Mouse (Mus musculus) MEL (cell line): ENCODE data around the gene Pigm. TPM values are rescaled to one million over a fixed set of nuclear protein-coding genes. Genes with fewer than 3 reads are reported as not detected.

ENCODE experiments used
- DNase-seq: peaks from one replicate; pipeline ENCODE4 v3.0.0; 2011; ENCODE audit warnings: low read depth, low spot score
- H3K27ac ChIP-seq: 2 replicates; pipeline ENCODE4 v1.5.1; 2012; ENCODE audit warnings: low read depth, mild to moderate bottlenecking, control low read depth, low read length, moderate library complexity; ENCODE audit not compliant: control insufficient read depth
- H3K27me3 ChIP-seq, 2 experiments: fragments of 150-350 bp in 1 of 2; sonication (generic) in 1 of 2; 2 replicates each; pipeline ENCODE4 v1.6.1; 2012; ENCODE audit warnings: low read length in 2 of 2, mild to moderate bottlenecking in 2 of 2, improper control_type of control experiment in 1 of 2, moderate library complexity in 1 of 2; ENCODE audit not compliant: insufficient read depth in 2 of 2, control insufficient read depth in 1 of 2
- H3K36me3 ChIP-seq, 2 experiments: 2 replicates each; pipeline ENCODE4 v1.6.1; 2012 to 2014; ENCODE audit warnings: low read length in 2 of 2, improper control_type of control experiment in 1 of 2, inconsistent platforms in 1 of 2, mild to moderate bottlenecking in 1 of 2; ENCODE audit not compliant: insufficient read depth in 2 of 2, control insufficient read depth in 1 of 2
- H3K4me1 ChIP-seq, 2 experiments: fragments of 150-350 bp in 1 of 2; sonication (generic) in 1 of 2; 2 replicates each; pipeline ENCODE4 v1.6.1; 2012; ENCODE audit warnings: low read length in 2 of 2, improper control_type of control experiment in 1 of 2, mild to moderate bottlenecking in 1 of 2; ENCODE audit not compliant: insufficient read depth in 2 of 2, control insufficient read depth in 1 of 2
- H3K4me3 ChIP-seq, 2 experiments: fragments of 150-350 bp in 1 of 2; sonication (generic) in 1 of 2; 2 replicates each; pipeline ENCODE4 v1.5.1; 2012; ENCODE audit warnings: low read depth in 2 of 2, low read length in 2 of 2, mild to moderate bottlenecking in 2 of 2, moderate library complexity in 2 of 2, control low read depth in 1 of 2, improper control_type of control experiment in 1 of 2; ENCODE audit not compliant: control insufficient read depth in 1 of 2, insufficient read depth in 1 of 2
- H3K79me2 ChIP-seq: 2 replicates; pipeline ENCODE4 v1.6.1; 2012; ENCODE audit warnings: mild to moderate bottlenecking, low read length, moderate library complexity; ENCODE audit not compliant: control insufficient read depth, poor library complexity, insufficient read depth
- H3K9ac ChIP-seq: 2 replicates; pipeline ENCODE4 v1.6.1; 2012; ENCODE audit warnings: low read depth, mild to moderate bottlenecking, control low read depth, low read length, moderate library complexity; ENCODE audit not compliant: control insufficient read depth, poor library complexity, severe bottlenecking
- H3K9me3 ChIP-seq: fragments of 150-350 bp; sonication (generic); replicated peaks from 2 replicates; pipeline ENCODE4 v1.6.1; 2012; ENCODE audit warnings: mild to moderate bottlenecking, low read length, improper control_type of control experiment, moderate library complexity; ENCODE audit not compliant: insufficient read depth
- CHD1 ChIP-seq: IDR thresholded peaks from 2 replicates; pipeline ENCODE4 v1.6.1; 2012; ENCODE audit warnings: low read depth, mild to moderate bottlenecking, inconsistent platforms, low read length, improper control_type of control experiment
- CTCF ChIP-seq, 3 experiments: IDR thresholded peaks in 2 of 3; conservative IDR thresholded peaks in 1 of 3; 2 replicates each; pipeline ENCODE4 v1.5.1; 2011 to 2012; ENCODE audit warnings: low read length in 3 of 3, low read depth in 2 of 3, mild to moderate bottlenecking in 2 of 3, improper control_type of control experiment in 1 of 3, inconsistent platforms in 1 of 3, mixed read lengths in 1 of 3, moderate library complexity in 1 of 3; ENCODE audit not compliant: control insufficient read depth in 1 of 3, insufficient read depth in 1 of 3, poor library complexity in 1 of 3, severe bottlenecking in 1 of 3
- ELF1 ChIP-seq: IDR thresholded peaks from 2 replicates; pipeline ENCODE4 v1.6.1; 2014; ENCODE audit warnings: low read depth, mild to moderate bottlenecking, inconsistent platforms, low read length, improper control_type of control experiment, moderate library complexity
- EP300 ChIP-seq, 2 experiments: IDR thresholded peaks; 2 replicates each; pipeline ENCODE4 v1.6.1; 2011; ENCODE audit warnings: improper control_type of control experiment in 2 of 2, low read length in 2 of 2, low read depth in 1 of 2, mild to moderate bottlenecking in 1 of 2
- ETS1 ChIP-seq: IDR thresholded peaks from 2 replicates; pipeline ENCODE4 v1.6.1; 2012; ENCODE audit warnings: low read depth, mild to moderate bottlenecking, inconsistent platforms, low read length, improper control_type of control experiment, moderate library complexity
- GATA1 ChIP-seq: IDR thresholded peaks from 2 replicates; pipeline ENCODE4 v1.6.1; 2011; ENCODE audit warnings: low read depth, low read length, improper control_type of control experiment
- MAFK ChIP-seq: IDR thresholded peaks from 2 replicates; pipeline ENCODE4 v1.6.1; 2011; ENCODE audit warnings: low read depth, mild to moderate bottlenecking, low read length, improper control_type of control experiment, borderline replicate concordance
- MAX ChIP-seq: IDR thresholded peaks from 2 replicates; pipeline ENCODE4 v1.6.1; 2011; ENCODE audit warnings: low read length, improper control_type of control experiment
- MAZ ChIP-seq: IDR thresholded peaks from 2 replicates; pipeline ENCODE4 v1.6.1; 2012; ENCODE audit warnings: low read depth, mild to moderate bottlenecking, inconsistent platforms, low read length, improper control_type of control experiment
- MEF2A ChIP-seq: IDR thresholded peaks from 2 replicates; pipeline ENCODE4 v1.6.1; 2014; ENCODE audit warnings: low read depth, mild to moderate bottlenecking, inconsistent platforms, low read length, improper control_type of control experiment; ENCODE audit not compliant: poor library complexity, insufficient replicate concordance, severe bottlenecking; ENCODE audit errors: extremely low read depth
- MYB ChIP-seq: IDR thresholded peaks from 2 replicates; pipeline ENCODE4 v1.6.1; 2011; ENCODE audit warnings: mild to moderate bottlenecking, low read depth, low read length, improper control_type of control experiment
- MYC ChIP-seq: IDR thresholded peaks from 2 replicates; pipeline ENCODE4 v1.6.1; 2011; ENCODE audit warnings: low read depth, mild to moderate bottlenecking, low read length, improper control_type of control experiment, moderate library complexity
- NELFE ChIP-seq: IDR thresholded peaks from 2 replicates; pipeline ENCODE4 v1.6.1; 2011; ENCODE audit warnings: low read depth, low read length, improper control_type of control experiment
- NRF1 ChIP-seq: IDR thresholded peaks from 2 replicates; pipeline ENCODE4 v1.6.1; 2014; ENCODE audit warnings: low read depth, mild to moderate bottlenecking, inconsistent platforms, low read length, improper control_type of control experiment, moderate library complexity; ENCODE audit not compliant: poor library complexity, insufficient read depth, severe bottlenecking
- POLR2A ChIP-seq, 2 experiments: IDR thresholded peaks; 2 replicates each; pipeline ENCODE4 v1.6.1; 2011 to 2012; ENCODE audit warnings: low read length in 2 of 2, mild to moderate bottlenecking in 2 of 2, control low read depth in 1 of 2, improper control_type of control experiment in 1 of 2, low read depth in 1 of 2, moderate library complexity in 1 of 2; ENCODE audit not compliant: control insufficient read depth in 1 of 2, insufficient read depth in 1 of 2, poor library complexity in 1 of 2
- POLR2AphosphoS2 ChIP-seq: IDR thresholded peaks from 2 replicates; pipeline ENCODE4 v1.6.1; 2011; ENCODE audit warnings: low read length, improper control_type of control experiment
- RCOR1 ChIP-seq: IDR thresholded peaks from 2 replicates; pipeline ENCODE4 v1.6.1; 2012; ENCODE audit warnings: low read depth, mild to moderate bottlenecking, inconsistent platforms, low read length, improper control_type of control experiment
- SMC3 ChIP-seq: IDR thresholded peaks from 2 replicates; pipeline ENCODE4 v1.6.1; 2011; ENCODE audit warnings: low read depth, low read length, improper control_type of control experiment
- TBP ChIP-seq: IDR thresholded peaks from 2 replicates; pipeline ENCODE4 v1.8.0; 2011; ENCODE audit warnings: low read depth, low read length, improper control_type of control experiment
- TCF12 ChIP-seq: IDR thresholded peaks from 2 replicates; pipeline ENCODE4 v1.6.1; 2014; ENCODE audit warnings: low read depth, mild to moderate bottlenecking, inconsistent platforms, low read length, improper control_type of control experiment, moderate library complexity
- ZKSCAN1 ChIP-seq: IDR thresholded peaks from 2 replicates; pipeline ENCODE4 v1.6.1; 2012; ENCODE audit warnings: low read depth, mild to moderate bottlenecking, inconsistent platforms, low read length, improper control_type of control experiment, moderate library complexity
- ZNF384 ChIP-seq: IDR thresholded peaks from 2 replicates; pipeline ENCODE4 v1.6.1; 2012; ENCODE audit warnings: low read depth, mild to moderate bottlenecking, inconsistent platforms, low read length, improper control_type of control experiment
- polyA plus RNA-seq, 2 experiments: library from polyadenylated mRNA; stranded (reverse) in 1 of 2; unstranded in 1 of 2; fragments of >175 nt in 1 of 2; fragments of >200 nt in 1 of 2; gene quantifications; 2 replicates each; pipeline versions ENCODE4 v1.2.1 to v1.2.4; 2012; ENCODE audit warnings: low replicate concordance in 2 of 2, low read depth in 1 of 2; ENCODE audit not compliant: insufficient read length in 2 of 2, insufficient read depth in 1 of 2, missing spikeins in 1 of 2
- total RNA-seq: library from RNA; depleted of rRNA; stranded (reverse); fragments of 300-350 nt; gene quantifications from 2 replicates; pipeline ENCODE4 v1.2.3, GENCODE M21; 2012

The Pigm gene
- total and polyA plus RNA-seq, 3 experiments: 8.6 to 11.3 TPM; not detected in 1

DNA sequence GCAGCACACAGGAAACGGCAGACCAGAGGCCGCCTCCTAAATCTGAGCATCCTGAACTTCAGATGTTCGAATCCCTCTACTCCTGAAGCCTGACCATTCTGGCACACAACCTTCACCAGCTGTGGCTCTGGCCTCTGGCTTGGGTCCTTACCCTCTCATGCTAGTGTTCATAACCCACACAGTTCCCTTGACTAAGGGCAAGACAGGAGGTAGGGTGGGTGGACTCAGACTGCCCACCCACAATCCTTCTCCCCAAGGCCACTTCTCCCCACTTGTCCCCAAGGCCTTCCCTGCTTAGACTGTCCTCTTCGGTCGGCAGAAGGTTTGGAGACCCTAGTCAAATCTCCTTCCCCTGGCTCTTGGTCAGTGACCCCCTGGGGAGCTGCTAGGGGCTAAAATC, 26.8 kb upstream of the Pigm start (continued):
- no peak for TF ChIP-seq NRF1

DNA sequence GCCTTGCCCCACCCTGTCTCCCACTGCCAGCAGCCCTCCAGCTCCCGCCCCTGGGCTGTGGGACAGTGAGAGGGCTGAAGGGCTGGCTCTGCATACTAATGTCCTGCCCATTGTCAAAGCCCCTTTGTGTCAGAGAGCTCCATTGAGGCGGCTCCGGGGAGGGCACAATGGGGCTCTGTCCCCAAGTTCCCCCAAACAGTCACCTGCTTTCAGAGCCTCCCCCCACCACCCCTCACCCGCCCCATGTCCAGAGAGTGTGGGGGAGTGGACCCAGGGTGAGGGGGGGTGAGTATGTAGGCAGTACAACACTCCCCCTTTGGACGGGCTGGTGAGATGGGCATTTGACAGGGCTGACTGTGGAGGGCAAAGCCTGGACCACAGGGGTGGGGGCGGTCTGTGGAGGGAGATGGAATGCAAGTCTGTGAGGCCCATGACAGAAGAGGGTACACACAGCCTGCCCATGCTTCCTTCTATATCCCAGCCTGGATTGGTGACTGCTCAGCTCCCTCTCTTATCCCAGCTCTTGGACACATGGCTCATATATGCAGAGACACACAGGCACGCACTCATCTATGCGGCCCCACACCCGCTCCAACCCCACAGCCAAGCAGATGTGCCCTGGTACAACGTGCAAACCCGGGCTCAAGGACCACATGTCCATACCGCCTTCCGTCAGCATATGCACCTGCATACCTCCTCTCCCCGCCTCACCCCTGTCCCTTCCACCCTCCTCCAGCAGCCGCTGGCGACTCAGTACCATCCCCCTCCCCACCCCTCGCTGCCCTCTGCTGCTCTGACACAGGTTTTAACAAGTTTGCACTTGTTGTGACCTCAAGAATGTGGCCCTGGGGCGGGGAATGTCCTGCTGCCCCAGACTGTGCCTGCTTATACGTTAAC, 26.2 kb upstream of the Pigm start:
- Histone ChIP-seq H3K4me1 (no peaks in the 10 kb centered on the region), H3K79me2 (no peaks in the 10 kb centered on the region), H3K9me3 (no peaks in the 10 kb centered on the region)
- TF ChIP-seq EP300 (IDR thresholded peaks at IDR 0.05; ENCODE audit: low read depth in 1 of 2, low read length in 2 of 2) (no peak), NELFE (no peak), TBP (no peak), SMC3 (no peak), MAFK (no peak), ETS1 (no peak), TCF12 (no peak), RCOR1 (no peak), GATA1 (no peak), POLR2A (IDR thresholded peaks at IDR 0.05; ENCODE audit: control insufficient read depth in 1 of 2, insufficient read depth in 1 of 2, low read depth in 1 of 2, low read length in 2 of 2, poor library complexity in 1 of 2) (no peak), NRF1 (no peak), CHD1 (no peak), MEF2A (no peak), ELF1 (no peak), CTCF (IDR thresholded peaks at IDR 0.05 in 2 of 3, conservative IDR thresholded peaks at IDR 0.05 in 1 of 3; ENCODE audit: control insufficient read depth in 1 of 3, insufficient read depth in 1 of 3, low read depth in 2 of 3, low read length in 3 of 3, poor library complexity in 1 of 3, severe bottlenecking in 1 of 3) (no peak), MYB (no peak), MAZ (no peak)
- TF ChIP-seq, all 39 proteins: peak for 0
- Histone ChIP-seq H3K9ac (no peak overlapping the region), H3K4me3 (no peak overlapping the region), H3K27me3 (peaks cover 4 to 9% of the 10 kb centered on the region in 2 experiments), H3K36me3 (no peaks in the 10 kb centered on the region), H3K27ac (no peak overlapping the region)
- no peak for DNase-seq

DNA sequence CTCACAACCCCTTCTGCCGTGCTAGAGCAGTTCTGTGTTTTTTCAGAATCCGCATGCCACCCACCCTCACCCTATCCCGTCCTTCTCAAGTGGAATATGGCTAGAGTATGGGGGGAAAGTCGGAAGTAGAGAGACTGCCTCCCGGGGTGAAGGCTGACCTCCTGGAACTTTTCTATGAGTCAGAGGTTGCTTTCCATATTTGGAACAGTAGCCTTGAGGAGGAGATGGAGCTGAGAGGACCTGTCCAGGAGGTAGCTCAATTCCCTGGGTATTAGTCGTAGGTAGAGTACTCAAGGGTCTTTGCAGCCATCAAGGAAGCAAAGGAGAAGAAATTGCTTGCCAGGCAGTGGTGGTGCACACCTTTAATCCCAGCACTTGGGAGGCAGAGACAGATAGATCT, 24.3 kb upstream of the Pigm start:
- H3K27ac ChIP-seq: no peak overlapping the region
- H3K4me3 ChIP-seq: no peak overlapping the region
- H3K36me3 ChIP-seq: no peaks in the 10 kb centered on the region
- H3K9me3 ChIP-seq: no peaks in the 10 kb centered on the region
- no peak overlapping the region for H3K9ac ChIP-seq
- no peaks in the 10 kb centered on the region for H3K79me2 ChIP-seq
- peaks cover 4 to 7% of the 10 kb centered on the region in 2 experiments; a peak in 3 of 4 replicates for H3K27me3 ChIP-seq
- DNase-seq: no peak
- H3K4me1 ChIP-seq: no peaks in the 10 kb centered on the region
- TF ChIP-seq ZKSCAN1: no peak
- no peak for TF ChIP-seq SMC3
- TF ChIP-seq MAFK: no peak
- no peak for TF ChIP-seq TCF12
- TF ChIP-seq MEF2A: no peak
- no peak for TF ChIP-seq CHD1
- no peak for TF ChIP-seq ZNF384
- no peak for TF ChIP-seq POLR2AphosphoS2
- no peak for TF ChIP-seq MYC
- TF ChIP-seq TBP: no peak
- TF ChIP-seq ETS1: no peak
- TF ChIP-seq MAX: no peak
